Mouse (Mus musculus) retina, postnatal 7 days (tissue): Measurements from ENCODE around the gene Faf1.

Source experiments
- DNase-seq: peaks from one replicate; pipeline ENCODE4 v3.0.0-alpha.2; 2012; ENCODE audit warnings: low read depth, low spot score

Faf1 gene

DNA sequence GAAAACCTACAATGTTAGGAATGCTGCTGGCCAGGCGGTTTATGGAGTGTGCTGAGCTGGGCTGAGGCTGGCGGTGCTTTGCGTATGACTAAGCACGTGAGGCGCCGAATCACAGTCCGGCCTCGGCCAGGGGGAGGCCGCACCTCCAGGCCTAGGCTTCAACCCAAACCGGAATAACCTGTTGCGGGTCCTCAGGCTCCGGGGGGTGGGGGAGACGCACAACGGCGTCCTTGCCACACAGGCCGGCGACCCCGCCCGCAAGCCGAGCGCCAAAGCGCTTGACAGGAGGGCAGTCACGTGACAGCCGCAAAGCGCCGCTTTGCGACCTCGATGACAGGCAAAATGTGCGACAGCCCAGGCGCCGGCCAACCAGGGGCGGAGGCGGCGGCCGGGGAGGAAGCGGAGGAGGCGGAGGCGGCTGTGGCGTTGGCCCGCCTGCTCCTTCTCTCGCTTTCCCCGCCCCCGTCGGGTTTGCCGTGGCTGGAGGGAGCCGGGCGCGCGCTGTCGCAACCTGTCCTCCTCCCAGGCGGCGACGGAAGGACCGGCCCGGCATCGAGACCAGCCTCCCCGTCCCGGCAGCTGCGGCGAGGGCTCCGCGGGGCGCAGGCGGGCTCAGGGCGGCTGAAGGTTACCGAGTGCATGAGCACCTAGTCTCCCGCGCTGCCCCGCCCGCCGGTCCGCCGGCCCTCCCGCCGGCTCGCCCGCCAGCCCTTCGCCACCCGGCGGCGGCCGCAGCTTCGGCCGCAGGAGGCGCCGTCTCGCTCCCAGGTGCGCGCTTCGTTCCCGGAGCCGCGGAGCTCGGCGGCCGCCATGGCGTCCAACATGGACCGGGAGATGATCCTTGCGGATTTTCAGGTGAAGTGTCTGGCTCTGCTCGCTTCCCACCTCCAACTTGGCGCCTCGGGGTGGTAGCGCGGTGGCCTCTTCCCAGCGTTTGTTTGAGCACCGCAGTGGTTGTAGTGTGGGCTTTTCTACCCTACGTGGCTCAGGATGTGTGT, at the start of gene Faf1:
Gene Faf1, plus strand, starts transcription at position 371 of the 998 bp plus-strand sequence.
- peak; percentile 93 for DNase-seq

DNA sequence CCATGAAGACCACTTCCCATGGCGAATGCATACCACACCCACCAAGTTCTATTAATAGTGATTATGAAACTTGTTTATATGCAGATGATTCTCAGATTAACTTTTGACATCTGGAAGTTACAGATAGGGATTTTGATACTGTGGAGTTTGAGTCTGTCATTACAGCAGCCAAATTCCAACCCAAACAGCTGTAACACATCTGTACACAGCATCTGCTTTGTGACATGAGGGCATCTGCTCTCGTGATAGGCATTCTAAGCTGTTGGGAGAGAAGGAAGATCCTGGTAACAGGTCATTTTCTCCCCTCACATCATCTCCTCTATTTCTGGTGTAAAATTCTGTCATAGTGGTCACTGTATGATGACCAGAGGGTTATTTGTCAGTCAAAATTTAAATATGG, 46.2 kb upstream of the Faf1 start:
- no peak for DNase-seq

DNA sequence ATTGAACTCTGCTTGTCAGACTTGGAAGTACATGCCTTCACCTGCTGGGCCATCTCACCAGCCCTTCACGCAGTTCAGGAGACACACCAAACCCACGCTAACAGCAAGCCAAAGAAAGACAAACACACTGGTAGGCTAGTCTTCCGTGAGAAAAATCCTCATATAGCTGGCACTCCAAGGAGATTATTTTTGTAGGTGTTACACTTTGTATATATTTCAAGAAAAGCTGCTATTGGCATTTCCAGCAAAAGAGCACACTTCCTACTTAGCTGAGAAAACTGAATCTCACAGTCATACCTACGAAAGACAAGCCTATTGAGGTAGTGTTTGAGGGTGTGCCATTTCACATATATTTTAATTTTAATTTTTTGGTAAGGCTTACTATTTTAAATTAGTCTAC, 45.4 kb upstream of the Faf1 start:
- DNase-seq, result no peak

DNA sequence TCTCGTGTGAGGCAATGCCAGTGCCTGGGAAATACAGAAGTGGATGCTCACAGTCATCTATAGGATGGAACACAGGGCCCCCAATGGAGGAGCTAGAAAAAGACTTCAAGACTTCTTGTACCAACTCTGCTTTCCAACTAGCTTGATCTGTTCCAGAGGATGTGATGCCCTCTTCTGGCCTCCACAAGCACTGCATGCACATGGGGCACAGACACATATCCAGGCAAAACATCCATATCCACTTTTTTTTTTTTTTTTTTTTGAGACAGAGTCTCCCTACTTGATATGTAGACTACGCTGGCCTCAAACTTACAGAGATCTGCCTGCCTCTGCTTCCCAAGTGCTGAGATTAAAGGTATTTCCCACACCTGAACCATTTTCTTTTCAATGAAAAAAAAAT, 41.4 kb upstream of the Faf1 start:
- DNase-seq, result no peak

DNA sequence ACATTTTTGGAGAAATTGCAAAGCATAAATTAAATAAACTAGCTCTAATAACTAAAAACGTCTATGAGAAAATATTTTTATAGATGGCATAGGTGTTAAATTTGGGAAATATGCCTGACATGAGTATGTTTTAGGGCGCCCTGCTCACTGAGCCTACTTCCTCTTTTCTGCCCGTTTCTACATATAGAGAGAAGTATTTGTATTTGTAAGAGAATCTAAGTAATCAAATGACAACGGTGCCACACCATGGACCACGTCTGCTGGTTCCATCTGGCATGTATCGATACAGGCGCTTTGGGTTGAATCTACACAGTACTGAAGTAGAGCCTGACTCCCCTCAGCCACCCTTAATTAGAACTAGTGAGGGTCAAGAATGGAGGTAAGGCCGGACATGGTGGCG, 37.0 kb upstream of the Faf1 start:
- no peak for DNase-seq

DNA sequence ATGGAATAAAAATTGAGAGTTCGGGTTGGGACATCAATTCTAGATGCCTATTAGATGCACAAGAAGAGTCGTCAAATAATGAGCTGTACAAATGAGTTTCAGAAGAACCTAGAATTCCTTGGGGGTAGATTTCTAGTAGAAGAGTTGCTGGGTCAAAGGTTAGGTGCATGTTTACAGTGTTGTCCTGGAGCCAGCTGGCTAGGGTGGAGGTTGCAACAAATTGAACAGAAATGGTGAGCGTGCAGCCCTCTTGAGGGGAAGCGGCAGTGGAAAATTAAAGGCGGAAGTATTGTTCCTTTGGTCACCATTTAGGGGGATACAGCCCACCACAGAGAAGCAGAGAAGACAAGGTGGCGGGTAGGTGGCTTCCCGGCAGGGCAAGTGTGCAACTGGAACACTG, 36.2 kb upstream of the Faf1 start:
- DNase-seq, result no peak

DNA sequence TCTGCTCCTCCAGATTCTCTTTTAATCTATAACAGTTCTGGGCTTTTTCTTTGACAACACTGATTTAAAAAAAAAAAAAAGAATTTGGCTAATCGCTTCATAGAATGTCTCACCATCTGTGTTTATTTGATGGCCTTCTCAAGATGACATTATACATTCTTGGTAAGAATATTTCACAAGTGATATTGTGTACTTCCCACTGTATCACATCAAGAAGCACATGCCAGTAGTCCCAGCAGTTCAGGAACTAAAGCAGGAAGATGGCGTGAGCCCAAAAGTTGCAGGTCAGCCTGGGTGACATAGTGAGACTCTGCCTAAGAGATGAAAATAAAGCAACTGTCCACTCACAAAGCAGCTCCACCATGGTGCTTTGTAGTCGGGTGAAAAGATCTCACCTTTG, 34.9 kb upstream of the Faf1 start:
- no peak for DNase-seq

DNA sequence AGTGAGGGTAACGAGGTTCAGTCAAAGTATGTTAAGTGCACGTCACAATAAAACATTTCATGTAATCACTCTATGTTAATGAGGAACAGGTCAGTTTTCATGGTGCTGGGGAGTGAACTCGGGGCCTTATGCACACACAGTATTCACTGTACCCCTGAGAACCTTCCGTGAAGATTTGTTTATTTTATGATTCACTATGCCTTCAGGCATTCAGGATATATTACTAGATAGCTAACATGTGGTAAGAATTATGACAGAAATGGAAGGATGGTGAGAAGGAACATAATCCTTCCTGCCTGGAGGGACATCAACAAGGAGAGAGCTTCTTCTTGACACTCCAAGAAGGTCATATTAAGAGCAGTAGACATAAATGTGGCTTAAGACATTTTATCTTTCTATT, 29.1 kb upstream of the Faf1 start:
- DNase-seq, result no peak

DNA sequence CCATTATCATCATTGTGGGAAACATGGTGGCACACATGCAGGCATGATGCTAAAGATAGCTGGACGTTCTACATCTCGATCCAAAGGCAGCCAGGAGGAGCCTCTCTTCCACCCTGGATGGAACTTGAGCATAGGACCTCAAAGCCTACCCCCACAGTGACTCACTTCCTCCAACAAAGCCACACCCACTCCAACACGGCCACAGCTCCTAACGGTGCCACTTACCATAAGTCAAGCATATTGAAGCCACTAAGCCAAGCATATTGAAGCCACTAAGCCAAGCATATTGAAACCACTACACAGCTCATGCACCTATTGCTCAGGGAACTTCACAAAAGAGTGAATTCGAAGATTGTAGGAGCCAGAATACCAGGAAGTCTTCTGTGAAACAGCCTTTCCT, 27.1 kb upstream of the Faf1 start:
- no peak for DNase-seq

DNA sequence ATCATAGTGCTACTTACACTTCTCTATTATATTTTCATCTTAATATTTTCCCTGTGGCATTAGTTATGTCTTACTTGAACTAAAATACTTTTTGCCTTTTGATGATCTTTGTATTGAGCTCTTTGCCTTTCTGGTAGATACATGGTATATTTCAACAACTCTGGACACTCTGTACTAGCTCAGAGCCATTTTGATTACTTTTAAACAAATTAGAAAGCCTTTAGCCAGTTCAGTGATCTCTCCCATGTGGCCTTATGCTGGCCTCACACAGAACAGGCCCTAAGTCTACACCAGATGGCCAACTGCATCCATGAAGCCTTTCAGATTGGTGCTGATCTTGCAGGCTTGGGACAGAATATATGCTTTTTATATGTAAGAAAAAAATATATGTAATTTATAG, 23.1 kb upstream of the Faf1 start:
- DNase-seq, result no peak

DNA sequence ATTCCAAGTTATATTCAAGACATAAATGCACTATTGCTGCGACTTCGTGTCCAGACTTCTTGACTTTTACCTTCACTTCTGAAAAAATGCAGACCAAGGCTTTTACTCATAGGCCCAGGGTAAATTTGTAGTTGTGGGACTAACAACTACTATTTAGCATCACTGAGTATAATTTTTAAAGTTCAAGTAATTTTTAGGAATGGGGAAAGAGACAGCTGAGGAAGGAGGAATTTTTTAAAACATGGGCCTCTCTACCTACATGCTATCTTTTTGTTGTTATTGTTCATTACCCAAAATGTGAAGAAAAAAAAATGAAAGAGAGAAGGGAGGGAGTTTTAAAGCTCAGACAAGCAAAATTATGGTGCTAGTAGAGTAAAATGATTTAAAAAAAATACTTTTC, 21.7 kb upstream of the Faf1 start:
- no peak for DNase-seq

DNA sequence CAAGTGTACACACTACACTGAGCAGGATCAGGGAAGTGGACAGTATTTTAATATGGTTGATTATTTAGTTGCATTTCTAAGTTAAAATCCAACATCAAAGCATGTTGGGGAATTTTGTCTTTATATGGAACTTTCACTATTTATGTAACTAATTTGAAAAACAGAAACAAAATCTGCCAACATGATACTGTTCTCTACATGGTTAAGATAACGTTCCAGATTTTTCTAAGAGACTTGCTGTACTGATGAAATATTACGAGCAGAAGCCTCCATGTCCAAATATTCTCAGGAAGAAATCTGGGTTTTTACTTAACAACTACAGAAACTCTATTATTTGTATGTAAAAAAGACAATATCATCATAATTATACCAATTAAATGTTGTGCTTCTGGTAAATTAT, 20.6 kb upstream of the Faf1 start:
- DNase-seq, result no peak

DNA sequence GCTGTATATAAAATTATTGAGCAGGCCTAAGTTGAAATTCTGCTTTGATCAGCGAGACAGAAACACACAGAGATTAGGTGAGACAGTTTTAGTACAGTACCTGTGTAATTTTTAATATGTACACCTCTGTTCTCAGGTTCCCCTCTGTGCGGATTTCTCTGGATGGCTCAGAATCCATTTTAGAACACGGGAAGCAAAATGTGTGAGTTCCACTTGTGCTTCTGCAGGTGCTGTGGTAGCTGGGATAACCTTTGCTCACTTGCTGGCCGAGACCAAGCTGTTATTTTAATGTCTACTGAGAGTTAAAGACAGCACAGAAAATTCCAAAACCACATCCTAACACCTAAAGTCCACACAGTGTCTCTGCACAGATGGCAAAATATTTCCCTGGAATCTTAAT, 20.1 kb upstream of the Faf1 start:
- no peak for DNase-seq

DNA sequence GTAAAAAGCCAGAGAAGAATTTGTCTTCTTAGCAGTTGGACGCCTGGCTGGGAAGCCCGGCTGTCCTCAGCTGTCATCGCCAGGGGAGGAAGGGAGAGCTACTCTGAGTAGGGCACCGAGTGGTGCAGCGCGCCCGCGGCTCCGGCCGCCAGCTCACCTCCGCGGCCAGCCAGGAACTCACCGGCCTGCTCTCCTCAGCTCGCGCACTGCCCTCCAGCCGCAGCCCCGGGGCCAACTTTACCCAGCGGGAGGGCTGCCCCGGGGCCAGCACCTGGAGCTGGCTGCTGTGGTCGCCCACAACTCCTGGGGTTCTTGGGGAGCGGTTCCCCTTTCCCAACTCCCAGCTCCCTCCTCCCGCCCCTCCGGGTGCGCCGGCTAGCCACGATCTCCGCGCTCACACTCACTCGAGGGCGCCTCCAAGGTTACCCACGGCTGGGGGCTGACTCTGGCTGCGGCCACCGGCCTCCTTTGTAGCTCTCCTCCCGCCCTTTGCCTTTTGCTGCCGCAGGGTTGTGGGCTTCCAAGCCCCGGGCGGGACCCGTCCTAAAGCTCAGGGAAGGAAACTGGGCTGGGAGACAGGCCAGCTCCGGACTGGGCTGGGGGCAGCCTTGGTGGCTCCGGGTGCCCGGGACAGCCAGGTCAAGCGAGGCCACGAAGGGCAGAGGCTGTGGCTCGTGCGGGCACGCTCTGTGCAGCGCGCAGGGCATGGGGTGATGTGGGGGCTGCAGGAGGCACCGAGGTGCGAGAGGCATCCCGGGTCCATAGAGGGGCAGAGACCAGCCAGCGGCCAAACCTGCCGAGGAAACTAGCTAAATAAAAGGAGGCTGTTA, 19.2 kb upstream of the Faf1 start:
- DNase-seq, result no peak

DNA sequence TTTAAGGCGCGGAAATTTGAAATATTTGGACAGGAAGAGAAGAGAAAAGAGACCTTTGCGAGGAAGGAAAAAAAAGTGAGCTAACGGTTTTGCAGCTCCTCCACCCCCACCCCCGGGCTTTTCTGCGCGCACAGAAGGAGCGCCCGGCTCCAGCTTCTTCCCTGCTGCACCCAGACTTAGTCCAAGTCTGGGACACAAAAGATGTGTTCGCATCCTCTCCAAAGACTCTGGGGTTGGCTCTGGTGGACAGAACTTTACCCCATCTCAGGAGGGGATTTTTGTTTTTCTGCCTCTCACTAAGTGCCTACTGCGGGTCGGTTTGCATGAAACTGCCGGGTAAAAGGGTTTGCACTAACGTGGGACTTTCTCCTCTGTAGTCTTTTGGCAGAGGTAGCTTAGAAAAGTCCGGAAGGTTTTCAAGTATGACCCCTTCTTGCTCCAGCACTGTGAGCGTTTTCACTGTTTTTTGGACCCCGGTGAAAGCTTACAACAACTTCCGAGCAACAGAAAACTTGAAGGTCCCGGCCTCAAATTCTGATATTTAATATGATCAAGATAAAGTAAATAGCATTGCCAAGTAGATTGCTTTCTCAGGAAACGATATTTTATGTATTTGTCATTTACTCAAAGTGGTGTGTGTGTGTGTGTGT, 18.4 kb upstream of the Faf1 start:
- no peak for DNase-seq

DNA sequence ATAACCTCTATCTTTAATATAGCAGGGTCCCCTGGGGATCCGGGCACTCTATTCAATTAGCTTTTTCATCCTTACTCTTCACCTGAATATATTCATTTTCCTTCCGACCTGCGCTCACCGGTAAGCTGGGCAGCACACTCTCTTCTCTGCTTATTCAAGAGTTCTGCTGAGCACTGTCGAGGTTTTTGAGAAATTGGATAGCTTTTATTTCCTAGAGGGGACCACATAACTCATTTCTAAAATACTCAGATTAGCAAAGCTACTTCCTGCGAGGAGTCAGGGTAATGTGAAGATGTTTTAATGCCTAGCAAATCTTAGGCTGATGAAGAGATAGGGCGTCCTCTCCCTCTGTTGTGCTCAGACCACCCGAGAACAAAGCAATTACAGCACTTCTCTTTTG, 17.6 kb upstream of the Faf1 start:
- no peak for DNase-seq

DNA sequence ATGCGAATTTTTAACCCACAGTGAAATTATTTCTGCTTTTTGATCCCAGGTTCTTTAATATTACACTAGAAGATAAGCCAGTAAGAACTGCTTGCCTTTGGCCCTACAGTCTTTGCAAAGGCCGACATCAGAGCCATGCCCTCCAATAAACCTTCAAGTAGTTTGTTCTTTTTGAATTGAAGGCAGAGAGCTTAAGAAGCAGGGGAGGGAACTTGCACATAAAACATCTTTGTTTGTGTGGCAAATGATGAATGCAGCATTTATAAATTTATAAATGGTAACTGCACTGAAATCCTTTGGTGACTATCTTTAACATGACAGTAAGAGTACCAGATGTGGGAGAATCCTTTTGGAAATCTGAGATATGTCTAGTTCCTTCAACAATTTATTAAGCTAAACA, 16.8 kb upstream of the Faf1 start:
- DNase-seq, result no peak

DNA sequence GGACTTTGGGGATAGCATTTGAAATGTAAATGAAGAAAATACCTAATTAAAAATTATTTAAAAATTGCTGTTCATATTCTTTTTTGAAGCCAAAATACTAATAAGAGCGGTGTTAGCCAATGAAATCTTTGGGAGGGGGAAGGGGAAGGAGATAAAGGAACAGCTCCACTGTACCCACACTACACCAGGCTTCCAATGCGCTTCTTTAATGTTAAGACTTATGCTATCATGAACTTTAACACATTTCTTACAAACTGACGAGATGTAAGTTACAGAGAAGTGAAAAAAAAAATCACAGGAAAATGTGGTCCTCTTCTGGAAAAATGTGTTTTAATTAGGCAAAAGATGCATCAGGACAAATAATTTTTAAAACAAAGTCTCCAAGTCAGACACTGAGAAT, 15.8 kb upstream of the Faf1 start:
- no peak for DNase-seq

DNA sequence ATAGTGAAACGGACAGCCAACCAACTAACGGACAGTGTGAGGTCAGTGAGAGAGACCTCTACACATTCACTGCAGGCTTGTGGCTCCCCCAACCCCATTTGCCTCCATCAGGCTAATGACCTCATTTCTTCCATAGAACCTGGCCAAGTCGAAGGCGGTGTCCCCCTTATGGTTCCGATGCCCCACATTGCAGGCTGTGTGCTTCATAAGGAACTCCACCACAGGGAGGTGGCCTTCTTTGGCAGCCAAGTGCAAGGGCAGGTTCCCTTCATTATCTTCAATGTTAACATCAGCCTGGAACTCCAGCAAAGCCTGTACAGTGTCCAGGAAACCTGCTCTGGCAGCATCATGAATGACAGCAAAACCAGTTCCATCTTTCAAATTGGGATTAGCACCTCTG, 15.2 kb upstream of the Faf1 start:
- DNase-seq, result no peak

DNA sequence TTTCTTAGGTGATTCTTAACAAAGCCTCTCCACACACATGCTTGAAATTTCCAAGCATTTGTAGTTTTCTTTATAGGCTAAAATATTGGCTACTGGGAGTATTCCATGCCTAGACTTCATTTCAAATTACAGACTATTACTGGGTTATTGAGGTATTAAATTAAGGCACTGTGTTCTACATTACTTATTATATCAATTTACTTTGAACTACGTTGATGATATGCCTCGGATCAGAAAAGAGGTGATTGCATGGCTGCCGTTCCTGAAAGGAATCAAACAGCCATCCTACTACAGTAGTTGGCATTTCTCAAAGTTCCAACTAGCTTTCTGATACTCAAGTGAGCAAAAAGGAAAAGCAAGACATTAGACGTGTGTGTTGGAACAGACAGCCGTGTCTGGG, 14.1 kb upstream of the Faf1 start:
- DNase-seq, result no peak

DNA sequence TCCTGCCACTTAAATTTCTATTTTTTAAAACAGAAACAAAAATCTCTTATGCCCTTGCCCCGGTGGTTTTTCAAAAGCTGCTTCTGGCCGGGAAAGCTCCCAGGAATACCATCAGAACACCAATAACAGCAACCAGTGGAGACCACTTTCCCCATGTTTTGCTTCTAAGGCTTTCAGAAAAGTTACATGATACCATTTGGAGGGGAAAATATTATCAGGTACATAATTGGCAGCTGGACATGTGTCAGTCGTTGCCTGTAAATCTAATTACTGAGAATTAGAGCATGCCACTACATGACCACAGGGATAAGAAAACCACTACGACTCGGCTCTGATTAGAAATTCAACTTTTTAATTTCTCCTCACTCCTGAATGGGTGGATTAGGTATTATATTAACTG, 12.3 kb upstream of the Faf1 start:
- DNase-seq, result no peak
